ENCODE assay signal across 20 mouse cellular contexts in genomic region chr1:85592526-85592925, GRCm38 (mm10). TPM values are rescaled to one million over a fixed set of nuclear protein-coding genes. Genes with fewer than 3 reads are reported as not detected.
A peak's percentile ranks its signal among the peaks of the same experiment; 100 is the strongest.
DNase-seq lines count a peak whose midpoint lies in the region; ATAC-seq and TF ChIP-seq lines count a peak whose summit lies in the region.
"Not testable (repeated sequence)": the region's sequence is repeated elsewhere in the genome, so short reads cannot be mapped to it uniquely, and the experiment has no call there.
"Had no signal": no experiment of that assay in that cellular context is flagged by ENCODE, and none has a peak within 500 bp of the region (broad histone marks: within the 10 kb centered on the region; RNA-seq: fewer than 3 reads in every experiment).

No protein-coding gene starts in this region.

- not testable (repeated sequence) for H3K4me1 ChIP-seq in liver, postnatal 0 days (ENCODE audit: insufficient read depth)

- not testable (repeated sequence) for H3K27ac ChIP-seq in liver, postnatal 0 days (ENCODE audit: low read depth)

- TF ChIP-seq CTCF in liver, postnatal 0 days (IDR thresholded peaks at IDR 0.05; ENCODE audit: low read depth) = not testable (repeated sequence)

- not testable (repeated sequence) for H3K4me3 ChIP-seq in liver, postnatal 0 days (ENCODE audit: low read depth, low read length)

- ATAC-seq in liver, postnatal 0 days = not testable (repeated sequence)

- not testable (repeated sequence) for H3K9me3 ChIP-seq in liver, postnatal 0 days (ENCODE audit: low read length)

- H3K9ac ChIP-seq in liver, postnatal 0 days (replicated peaks) = not testable (repeated sequence)

- not testable (repeated sequence) for TF ChIP-seq EP300 in liver, postnatal 0 days (IDR thresholded peaks at IDR 0.05; ENCODE audit: low read depth)

- peak; percentile 17 for DNase-seq in 416B (ENCODE audit: low read depth)
- DNase-seq in adrenal gland, postnatal 25 days = peak; percentile 5
- peak; percentile 92 for DNase-seq in heart, adult 11 months
- peak; percentile 1 for DNase-seq in liver, postnatal 0 days
- peak; percentile 39 for DNase-seq in testis, postnatal 10 days (ENCODE audit: low spot score)

- H3K4me2 ChIP-seq in liver, postnatal 0 days (ENCODE audit: low read depth, low read length) = not testable (repeated sequence)

- not testable (repeated sequence) for H3K36me3 ChIP-seq in liver, postnatal 0 days (replicated peaks; ENCODE audit: insufficient read depth, low read length)

- H3K27me3 ChIP-seq in liver, postnatal 0 days (ENCODE audit: insufficient read depth, low read length) = not testable (repeated sequence)

- WGBS in liver, postnatal 0 days (ENCODE audit: insufficient replicate concordance) = 83% methylated on average over 8 of the region's 8 CpGs

RNA-seq across cellular contexts. Expression of gene Sp110, which starts 6.1 kb away (rescaled TPM):
- 4.0 and 4.9 TPM in 2 replicates for total RNA-seq in adrenal gland, postnatal 25 days (2021)
- polyA plus RNA-seq in liver, postnatal 0 days (2015; fragmentation: Nextera tagmentation; extraction: Ambion mirVana) = 7.9 and 8.6 TPM in 2 replicates
- polyA plus RNA-seq: C2C12, G1E had no signal

RNA-seq across cellular contexts. Expression of gene Sp140, which starts 7.7 kb away (rescaled TPM):
- 3.5 and 5.0 TPM in 2 replicates for total RNA-seq in adrenal gland, postnatal 25 days (2021)
- 6.9 and 7.8 TPM in 2 replicates for polyA plus RNA-seq in liver, postnatal 0 days (2015; fragmentation: Nextera tagmentation; extraction: Ambion mirVana)
- polyA plus RNA-seq: G1E had no signal

RNA-seq across cellular contexts. Expression of gene G530012D18Rik, which starts 17.1 kb away (rescaled TPM):
- total RNA-seq in adrenal gland, postnatal 25 days (2021) = not detected in 2 replicates
- not detected in 2 replicates for polyA plus RNA-seq in liver, postnatal 0 days (2015; fragmentation: Nextera tagmentation; extraction: Ambion mirVana)
- total RNA-seq: adrenal gland, adult 18-20 months; adrenal gland, adult 2 months; adrenal gland, adult 8-10 months; adrenal gland, postnatal 10 days; adrenal gland, postnatal 14 days; adrenal gland, postnatal 36 days; adrenal gland, postnatal 4 days; ES-E14 had no signal
- polyA plus RNA-seq: activated CD4-positive, CD25-positive, alpha-beta regulatory T cell, adult 4 months; adrenal gland, adult 2 months; brain, embryonic 14.5 days; C2C12; CD4-positive, CD25-positive, alpha-beta regulatory T cell, adult 4 months; cerebellum, adult 2 months; G1E; Patski had no signal

RNA-seq across cellular contexts. Expression of gene Sp100, which starts 57.3 kb away (rescaled TPM):
- total RNA-seq in adrenal gland, postnatal 25 days (2021) = 18.4 and 19.8 TPM in 2 replicates
- 12.7 and 13.0 TPM in 2 replicates for polyA plus RNA-seq in liver, postnatal 0 days (2015; fragmentation: Nextera tagmentation; extraction: Ambion mirVana)
- total RNA-seq: ES-E14 had no signal
- polyA plus RNA-seq: C2C12, G1E had no signal

Comparison
In these comparisons a context has a peak if more than half of its experiments do, and no peak if none do; other contexts are left out.
1. DNase-seq: peak in every context shown above with its lines; median percentile 92 in heart, adult 11 months; 39 in testis, postnatal 10 days; 17 in 416B; 5 in adrenal gland, postnatal 25 days; 1 in liver, postnatal 0 days.